Mouse (Mus musculus) lung, postnatal 14 days (tissue): ENCODE results near the gene Kif1b.
A peak's percentile ranks its signal among the peaks of the same experiment; 100 is the strongest.
"Not testable (repeated sequence)": the region's sequence is repeated elsewhere in the genome, so short reads cannot be mapped to it uniquely, and the experiment has no call there.

ENCODE experiments used
- DNase-seq: peaks from one replicate; pipeline ENCODE4 v3.0.0; 2021

The Kif1b gene

DNA sequence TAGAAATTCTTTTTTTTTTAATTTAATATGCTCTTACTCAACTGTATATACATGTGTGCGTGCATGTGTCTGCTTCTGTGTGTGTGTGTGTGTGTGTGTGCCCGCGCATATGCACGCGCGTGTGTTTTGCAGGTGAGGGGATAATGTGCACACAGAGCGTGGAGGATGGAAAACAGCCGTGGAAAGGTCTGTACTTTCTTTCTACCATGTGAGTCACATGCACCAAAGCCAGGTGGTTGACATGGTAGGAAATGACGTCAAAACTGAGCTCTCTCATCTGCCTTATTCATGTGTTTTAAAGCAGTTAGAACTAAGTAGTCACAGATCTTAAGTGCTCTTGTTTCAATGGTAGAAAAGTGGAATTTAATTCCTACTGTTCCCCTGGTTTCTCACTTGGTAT is 91.5 kb downstream of the Kif1b start:
- DNase-seq = no peak

GRCm38 (mm10) chr4:149215397-149215796 is 92.1 kb downstream of the Kif1b start:
- no peak for DNase-seq

DNA sequence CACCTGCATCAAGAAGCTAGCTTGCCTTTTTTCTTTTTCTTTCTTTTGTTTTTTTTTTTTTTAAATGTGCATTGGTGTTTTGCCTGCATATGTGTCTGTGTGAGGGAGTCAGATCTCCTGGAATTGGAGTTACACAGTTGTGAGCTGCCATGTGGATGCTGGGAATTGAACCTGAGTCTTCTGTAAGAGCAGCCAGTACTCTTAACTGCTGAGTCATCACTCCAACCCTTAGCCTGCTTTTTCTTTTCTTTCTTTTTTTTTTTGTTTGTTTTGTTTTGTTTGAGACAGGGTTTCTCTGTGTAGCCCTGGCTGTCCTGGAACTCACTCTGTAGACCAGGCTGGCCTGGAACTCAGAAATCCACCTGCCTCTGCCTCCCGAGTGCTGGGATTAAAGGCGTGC is 93.0 kb downstream of the Kif1b start:
- DNase-seq = not testable (repeated sequence)

- DNase-seq = no peak
Measured at GRCm38 (mm10) chr4:149213466-149213865, 94.0 kb downstream of the Kif1b start.

GRCm38 (mm10) chr4:149211441-149211840 is 96.1 kb downstream of the Kif1b start:
- DNase-seq = peak; percentile 28

- no peak for DNase-seq
Measured at GRCm38 (mm10) chr4:149202467-149202866, 105.0 kb downstream of the Kif1b start.

GRCm38 (mm10) chr4:149201110-149201509 is 106.4 kb downstream of the Kif1b start:
- DNase-seq = no peak

DNA sequence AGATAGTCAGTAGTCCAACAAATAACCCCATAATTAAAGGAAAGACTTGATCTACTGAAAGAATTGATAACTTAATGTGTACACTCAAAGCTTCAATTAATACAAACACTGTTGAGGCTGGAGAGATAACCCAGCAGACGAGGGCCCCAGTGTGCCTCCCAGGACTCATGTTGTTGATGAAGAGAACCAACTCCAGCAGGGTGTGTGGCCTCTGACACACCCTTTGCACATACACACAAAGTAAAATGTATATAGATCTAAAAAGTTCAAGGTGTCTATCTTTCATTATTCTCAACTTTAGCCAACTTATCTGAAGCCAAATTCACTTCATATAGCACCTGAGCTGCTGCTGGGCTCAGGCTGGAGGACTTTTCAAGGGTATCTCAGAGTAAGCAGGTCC is 110.3 kb downstream of the Kif1b start:
- DNase-seq = no peak

DNA sequence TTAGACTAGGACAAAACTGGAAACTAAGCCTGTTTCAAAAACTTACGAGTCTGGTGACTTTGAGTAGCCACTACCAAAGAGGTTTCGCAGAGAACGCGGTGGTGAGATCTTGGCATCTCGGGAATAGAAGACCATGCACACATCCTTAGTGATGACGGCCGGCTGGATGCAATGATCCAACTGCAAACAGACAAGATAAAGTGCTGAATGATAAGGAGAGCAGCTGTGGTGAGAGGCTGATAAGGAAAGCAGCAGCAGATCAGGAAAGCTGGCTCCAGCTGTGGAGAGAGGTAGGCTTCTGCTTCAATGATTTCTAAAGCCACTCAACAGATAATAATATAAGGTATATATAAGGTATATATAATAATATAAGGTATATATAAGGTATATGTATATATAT is 116.4 kb downstream of the Kif1b start:
- no peak for DNase-seq

GRCm38 (mm10) chr4:149188563-149188962 is 118.9 kb downstream of the Kif1b start:
- no peak for DNase-seq

GRCm38 (mm10) chr4:149182755-149183154 is 124.7 kb downstream of the Kif1b start:
- no peak for DNase-seq

DNA sequence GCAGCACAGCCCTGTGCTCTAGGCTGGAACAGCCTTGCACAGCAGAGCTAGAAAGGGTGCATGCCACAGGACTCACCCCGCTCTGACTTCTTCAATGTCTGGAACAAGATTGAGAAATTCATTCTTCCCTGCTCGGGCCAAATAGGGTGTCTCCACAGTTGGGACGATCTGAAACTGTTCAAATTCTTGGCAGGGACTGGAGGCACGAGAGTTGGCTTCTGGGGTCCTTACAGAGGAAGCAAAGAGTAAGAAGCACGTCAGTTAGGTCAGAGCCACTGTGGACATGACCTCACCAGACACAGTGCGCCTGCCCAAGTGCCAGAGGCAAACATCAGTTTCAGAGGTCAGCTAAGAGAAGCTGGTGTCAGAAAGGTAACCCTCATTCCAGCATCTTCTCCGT is 125.3 kb downstream of the Kif1b start:
- DNase-seq = peak; percentile 40

DNA sequence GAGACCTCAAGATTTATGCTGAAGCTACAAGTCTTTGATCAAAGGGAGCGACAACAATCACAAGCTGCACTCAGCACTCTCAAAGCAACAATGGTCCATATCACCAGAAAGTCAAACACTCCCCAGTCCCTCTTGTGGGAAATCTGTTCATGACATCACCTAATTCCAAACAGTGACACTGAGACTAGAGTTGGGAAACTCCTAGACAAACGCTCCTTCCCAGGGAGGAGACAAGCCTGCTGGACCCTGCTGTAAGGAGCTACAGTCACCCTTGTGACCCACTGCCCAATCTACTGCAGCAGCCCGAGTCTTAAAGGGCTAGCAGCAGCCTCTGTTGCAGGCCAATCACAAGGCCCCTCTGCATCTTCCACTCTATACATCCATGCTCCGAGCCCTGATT is 127.9 kb downstream of the Kif1b start:
- DNase-seq = no peak

DNA sequence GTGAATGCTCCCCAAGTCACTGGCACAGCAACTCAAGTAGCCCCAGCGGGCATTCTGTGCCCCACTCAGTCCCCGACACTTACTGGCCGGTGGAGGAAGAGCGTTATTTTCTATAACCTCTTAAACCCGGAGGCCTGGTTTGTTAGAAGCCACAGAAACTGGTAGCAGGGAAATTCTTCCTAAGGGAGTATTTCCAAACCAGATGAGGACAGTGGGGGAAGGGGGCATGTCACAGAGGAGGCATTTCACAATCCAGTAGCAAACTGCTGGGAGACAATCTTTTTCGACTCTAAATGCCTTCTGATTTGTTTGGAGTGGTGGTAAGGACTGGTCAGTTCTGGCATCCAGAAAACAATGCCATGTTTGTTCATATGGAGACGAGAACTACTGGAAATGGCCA is 128.3 kb downstream of the Kif1b start:
- DNase-seq = no peak

GRCm38 (mm10) chr4:149178328-149178727 is 129.2 kb downstream of the Kif1b start:
- DNase-seq = no peak

GRCm38 (mm10) chr4:149177046-149177445 is 130.4 kb downstream of the Kif1b start:
- DNase-seq = no peak

- no peak for DNase-seq
Measured at GRCm38 (mm10) chr4:149176645-149177044, 130.8 kb downstream of the Kif1b start.

GRCm38 (mm10) chr4:149173661-149174060 is 133.8 kb downstream of the Kif1b start:
- no peak for DNase-seq

DNA sequence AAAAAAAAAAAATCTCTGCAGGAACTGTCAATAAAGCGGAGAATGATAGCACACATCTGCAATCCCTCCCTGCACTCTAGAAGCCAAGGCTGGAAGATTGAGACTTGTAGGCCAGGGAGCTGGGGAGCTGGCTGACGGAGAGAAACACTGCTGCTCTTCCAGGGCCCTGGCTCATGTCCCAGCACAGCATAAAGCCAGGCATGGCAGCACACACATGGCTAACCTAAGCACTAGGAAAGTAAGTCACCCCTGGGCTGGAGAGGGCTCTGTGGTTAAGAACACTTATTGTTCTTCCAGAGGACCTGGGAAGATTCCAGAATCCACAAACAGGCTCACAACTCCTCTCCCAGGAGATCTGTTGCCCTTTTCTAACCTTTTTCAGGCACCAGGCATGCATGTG is 134.8 kb downstream of the Kif1b start:
- DNase-seq = peak; percentile 49

DNA sequence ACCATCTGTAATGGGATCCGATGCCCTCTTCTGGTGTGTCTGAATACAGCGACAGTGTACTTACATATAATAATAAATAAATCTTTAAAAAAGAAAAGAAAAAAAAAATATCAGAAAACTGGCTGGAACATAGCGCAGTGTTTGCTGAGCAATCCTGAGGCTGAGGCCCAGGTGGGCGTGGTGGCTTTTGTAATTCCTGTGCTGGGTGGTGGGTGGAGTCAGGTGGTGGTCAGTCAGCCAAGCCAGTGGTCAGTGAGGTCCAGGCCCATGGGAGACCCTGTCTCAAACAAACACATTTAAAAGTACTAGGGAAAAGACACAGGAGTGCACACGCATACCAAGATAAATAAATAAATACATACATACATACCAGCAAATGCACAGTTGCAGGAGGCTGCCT is 135.4 kb downstream of the Kif1b start:
- peak; percentile 59 for DNase-seq

GRCm38 (mm10) chr4:149171581-149171981 is 135.9 kb downstream of the Kif1b start:
- DNase-seq = peak; percentile 49

DNA sequence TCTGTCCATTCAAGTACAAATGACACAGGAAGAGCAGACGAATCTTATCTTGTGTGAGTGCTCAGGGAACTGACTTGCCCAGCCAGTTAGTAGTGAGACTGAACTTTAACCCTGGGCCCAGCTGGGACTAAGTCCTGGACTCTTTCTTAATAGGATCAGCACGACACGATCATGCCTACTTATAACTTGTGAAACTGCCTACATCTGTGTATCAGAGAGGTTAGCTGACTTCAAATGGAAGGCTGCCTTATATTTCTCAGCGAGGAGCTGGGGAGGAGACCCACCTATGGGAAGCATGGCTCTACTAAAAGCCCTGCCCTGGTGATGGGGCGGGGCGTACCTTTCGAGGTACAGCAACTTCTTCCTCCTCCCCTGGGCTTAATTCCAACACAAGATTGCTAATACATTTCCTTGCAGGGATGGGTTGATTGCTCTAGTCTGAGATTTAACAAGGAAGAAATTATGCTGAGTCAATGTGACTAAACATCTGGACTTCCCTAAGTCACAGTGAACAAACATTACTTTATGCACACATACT is 137.0 kb downstream of the Kif1b start:
- DNase-seq = no peak

- DNase-seq = not testable (repeated sequence)
Measured at GRCm38 (mm10) chr4:149169926-149170325, 137.6 kb downstream of the Kif1b start.

- DNase-seq = no peak
Measured at GRCm38 (mm10) chr4:149168016-149168415, 139.5 kb downstream of the Kif1b start.

DNA sequence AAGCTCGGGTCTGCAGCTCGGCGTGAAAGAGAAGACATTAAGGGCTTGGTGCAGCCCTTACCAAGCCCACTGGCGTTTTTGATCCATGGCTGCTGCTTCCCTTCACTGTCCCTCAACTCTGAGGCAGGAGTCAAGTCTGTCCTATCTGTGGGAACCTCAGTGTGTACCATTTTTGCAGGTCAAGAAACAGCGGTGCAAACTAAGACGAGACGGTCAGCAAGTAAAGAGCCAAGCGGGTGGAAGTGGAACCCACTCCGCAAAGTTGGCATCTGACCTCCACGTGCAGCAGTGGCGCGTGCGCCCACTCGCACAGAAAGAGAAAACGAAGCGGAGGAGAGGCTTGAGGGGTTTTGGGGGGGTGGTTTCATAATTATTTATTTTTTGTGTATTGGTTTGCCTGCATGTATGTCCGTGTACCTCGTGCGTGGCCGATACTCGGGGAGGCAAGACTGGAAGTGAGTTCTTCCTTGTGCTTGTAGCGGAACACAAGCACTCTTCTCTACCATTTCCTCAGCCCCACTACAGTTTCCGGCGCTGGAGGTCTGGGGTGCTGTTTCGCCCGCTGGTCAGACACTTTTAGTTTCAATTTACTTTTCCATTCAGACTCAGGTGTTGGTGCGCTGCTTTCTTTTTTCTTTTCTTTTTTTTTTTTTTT is 140.4 kb downstream of the Kif1b start:
- DNase-seq = peak; percentile 47
